Mouse (Mus musculus) ovary, adult 10 weeks (tissue): ENCODE data around the gene Nrf1. TPM values are rescaled to one million over a fixed set of nuclear protein-coding genes. Genes with fewer than 3 reads are reported as not detected.

Source experiments
- polyA plus RNA-seq: library from polyadenylated mRNA; stranded (reverse); fragments of 350-450 nt; fragmentation: Illumina TruSeq; extraction: RNeasy Lipid Tissue Mini Kit (QIAGEN cat#74804); gene quantifications from one replicate; pipeline ENCODE4 v1.2.3, GENCODE M21; 2014

Nrf1 gene
- polyA plus RNA-seq: 16.2 TPM

GRCm38 (mm10) chr6:30047271-30048162 lies at the start of gene Nrf1:
Gene Nrf1 (plus strand): TSS chr6:30047988.

Other genes starting within 250 kb of the Nrf1 start
- 7.2 TPM for gene Strip2, start 131.0 kb upstream of the Nrf1 start, polyA plus RNA-seq